Mouse (Mus musculus) embryonic fibroblast, embryonic 13.5 days (primary cell): ENCODE results near the gene Cdh15.

Experiments used
- CTCF ChIP-seq: IDR thresholded peaks from 2 replicates; pipeline ENCODE4 v1.5.1; 2011; ENCODE audit warnings: mild to moderate bottlenecking, control low read depth, low read length, moderate library complexity, borderline replicate concordance; ENCODE audit not compliant: insufficient read depth
- POLR2A ChIP-seq: IDR thresholded peaks from 2 replicates; pipeline ENCODE4 v1.6.1; 2011; ENCODE audit warnings: low read depth, mild to moderate bottlenecking, control low read depth, low read length, moderate library complexity

- TF ChIP-seq POLR2A (no peak), CTCF (no peak)
Measured at GRCm38 (mm10) chr8:122855123-122855522, 7.4 kb downstream of the Cdh15 start.
